Mouse (Mus musculus) frontal cortex, postnatal 10 days (tissue): ENCODE data around the gene C1qb.

Source experiments
- DNase-seq, 2 experiments: peaks; one replicate each; pipeline ENCODE4 v3.0.0; 2022; ENCODE audit warnings: low spot score in 2 of 2, mixed read lengths in 1 of 2

C1qb gene

GRCm38 (mm10) chr4:136842802-136843201 lies 43.2 kb downstream of the C1qb start:
- DNase-seq, result no peak

DNA sequence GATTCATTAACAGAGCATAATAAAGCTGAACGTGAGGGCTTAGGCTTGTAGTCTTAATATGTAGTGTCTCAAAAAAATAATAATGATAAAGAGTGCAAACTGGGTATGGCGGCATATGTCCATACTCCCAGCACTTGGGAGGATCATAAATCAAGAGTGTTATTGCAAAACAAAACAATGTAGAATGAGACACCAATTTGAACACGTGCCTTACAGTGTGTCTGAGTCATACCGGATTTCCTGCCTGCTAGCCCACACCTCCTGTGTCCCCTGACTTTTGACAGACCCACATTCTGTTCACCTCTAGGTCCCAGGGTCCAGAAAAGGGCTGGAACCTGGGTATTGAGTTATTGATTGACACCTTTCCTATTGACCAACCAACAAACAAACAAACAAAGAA lies 44.0 kb downstream of the C1qb start:
- DNase-seq, result no peak

- DNase-seq, result peak in 1 of 2 experiments; percentile 80
Observed at GRCm38 (mm10) chr4:136841056-136841455, 44.9 kb downstream of the C1qb start.

DNA sequence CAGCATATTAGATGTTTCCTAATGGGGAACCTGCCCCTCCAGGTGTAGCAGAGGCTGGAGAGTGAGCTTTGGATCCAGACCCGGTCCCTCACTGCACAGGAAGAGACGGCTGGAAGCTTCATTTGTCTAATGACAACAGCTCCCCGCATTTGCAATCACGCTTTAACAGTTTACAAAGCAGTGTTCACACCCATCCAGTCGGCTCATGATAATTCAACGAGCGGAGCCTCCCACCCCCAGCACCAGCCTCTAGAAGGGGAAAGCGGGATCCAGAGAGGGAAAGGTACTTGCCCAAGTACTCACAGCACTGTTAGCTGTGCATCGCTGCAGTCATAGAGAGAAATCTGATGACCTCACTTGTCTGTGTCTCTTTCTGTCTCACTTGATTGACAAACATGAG lies 47.5 kb downstream of the C1qb start:
- DNase-seq, result no peak

DNA sequence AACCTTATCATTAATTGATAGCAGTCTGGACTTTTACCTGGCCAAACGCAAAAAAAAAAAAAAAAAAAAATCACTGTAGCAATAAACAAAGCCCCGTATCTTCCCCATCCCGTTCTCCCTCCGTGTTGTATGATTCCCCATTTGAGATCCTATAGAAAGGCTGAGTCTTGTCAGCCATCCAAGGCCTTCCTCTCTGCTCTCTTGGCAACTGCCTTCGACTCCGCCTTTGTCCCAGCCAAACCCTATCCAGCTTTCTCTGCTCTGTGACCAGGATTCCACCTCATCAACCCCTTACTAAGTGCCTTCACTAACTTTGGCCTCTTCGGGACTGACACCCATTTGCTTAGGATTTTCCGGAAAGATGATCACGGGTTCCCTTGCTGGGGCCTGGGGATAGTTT lies 48.0 kb downstream of the C1qb start:
- DNase-seq, result no peak

DNA sequence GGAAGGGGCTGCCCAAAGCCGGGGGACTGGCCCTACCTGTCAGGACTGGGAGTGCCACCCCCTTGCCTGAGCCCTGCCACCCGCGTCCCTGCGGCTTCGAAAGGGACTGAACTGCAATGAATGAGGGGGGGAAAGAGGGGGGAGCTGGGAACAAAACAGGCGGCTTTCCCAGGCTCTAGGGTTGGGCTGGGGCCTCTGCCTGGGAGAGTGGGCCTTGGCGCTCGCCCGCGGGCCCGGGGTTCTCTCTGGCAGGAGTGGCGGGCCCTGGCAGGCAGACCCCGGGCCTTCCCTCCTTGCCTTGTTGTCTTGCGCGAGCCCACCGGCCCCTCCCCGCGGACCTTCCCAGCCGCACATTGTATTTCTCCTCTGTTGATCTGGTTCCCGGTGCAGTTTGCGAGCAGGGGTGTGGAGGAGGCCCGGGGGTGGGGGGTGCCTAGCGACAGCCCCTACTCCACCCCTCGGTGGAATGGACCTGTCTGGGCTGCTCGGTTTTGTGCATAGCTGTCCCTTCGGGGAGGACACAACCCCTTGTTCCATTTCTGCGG lies 49.5 kb downstream of the C1qb start:
- DNase-seq, result no peak

- DNase-seq, result peak; percentile 53 to 76
Observed at GRCm38 (mm10) chr4:136835621-136836386, 50.2 kb downstream of the C1qb start, which contains the start of gene Ephb2. Ephb2 (minus strand) TSS chr4:136835988.

DNA sequence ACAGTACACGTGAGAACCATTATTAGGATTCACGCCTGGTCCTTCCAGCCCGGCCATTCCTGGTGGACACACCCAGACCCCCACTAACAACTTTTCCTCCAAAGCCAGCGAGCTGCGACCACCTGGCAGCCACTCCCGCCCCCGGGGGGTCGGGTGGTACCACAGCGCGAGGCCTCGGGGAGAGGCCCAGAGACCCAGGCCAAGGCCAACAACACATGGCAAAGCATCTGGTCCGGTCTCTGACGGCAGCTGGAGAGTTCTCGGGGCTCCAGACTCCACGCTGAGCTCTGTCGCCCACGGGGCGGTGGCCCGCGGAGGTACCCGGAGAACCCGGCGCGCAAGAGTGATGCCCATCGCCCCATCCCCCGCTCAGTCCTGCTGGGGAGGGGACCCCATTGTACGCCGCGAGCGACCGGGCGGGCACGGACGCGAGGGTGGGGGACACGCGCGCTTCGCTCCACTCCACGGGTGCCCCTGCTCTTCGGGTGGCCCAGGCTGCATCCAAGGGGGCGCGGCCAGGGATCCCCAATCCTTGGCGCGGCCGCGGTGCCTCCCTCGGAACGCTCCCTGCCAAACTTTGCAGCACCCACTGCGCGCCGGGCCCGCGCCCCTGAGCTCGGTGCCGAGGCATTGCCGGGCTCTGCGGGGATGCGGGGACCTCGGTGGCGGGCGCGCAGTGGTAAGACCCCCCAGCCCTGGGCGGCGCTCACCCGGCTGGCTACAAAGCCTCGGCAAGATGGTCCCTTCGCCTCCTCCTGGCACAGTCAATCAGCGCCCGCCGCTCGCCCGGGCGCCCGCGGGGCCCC lies 51.0 kb downstream of the C1qb start:
- no peak for DNase-seq

DNA sequence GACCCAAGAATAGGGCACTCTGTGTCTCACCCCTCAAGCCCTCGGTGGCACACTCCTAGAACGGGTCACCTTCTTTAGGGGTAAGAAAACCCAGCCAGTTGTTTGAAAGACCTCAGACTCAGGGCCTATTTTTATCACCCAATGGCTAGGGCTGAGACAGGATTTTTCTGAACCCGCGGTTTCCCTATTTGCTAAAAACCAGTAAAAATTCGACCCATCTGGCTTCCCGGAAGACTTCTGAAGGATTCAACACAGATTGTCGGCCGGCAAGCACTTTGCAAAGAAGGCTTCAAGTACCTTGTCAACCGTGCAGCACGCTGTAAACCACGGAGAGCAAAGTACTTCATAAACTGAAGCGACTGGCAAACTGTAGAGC lies 51.6 kb downstream of the C1qb start:
- no peak for DNase-seq

- no peak for DNase-seq
Observed at GRCm38 (mm10) chr4:136833619-136834351, 52.2 kb downstream of the C1qb start.

DNA sequence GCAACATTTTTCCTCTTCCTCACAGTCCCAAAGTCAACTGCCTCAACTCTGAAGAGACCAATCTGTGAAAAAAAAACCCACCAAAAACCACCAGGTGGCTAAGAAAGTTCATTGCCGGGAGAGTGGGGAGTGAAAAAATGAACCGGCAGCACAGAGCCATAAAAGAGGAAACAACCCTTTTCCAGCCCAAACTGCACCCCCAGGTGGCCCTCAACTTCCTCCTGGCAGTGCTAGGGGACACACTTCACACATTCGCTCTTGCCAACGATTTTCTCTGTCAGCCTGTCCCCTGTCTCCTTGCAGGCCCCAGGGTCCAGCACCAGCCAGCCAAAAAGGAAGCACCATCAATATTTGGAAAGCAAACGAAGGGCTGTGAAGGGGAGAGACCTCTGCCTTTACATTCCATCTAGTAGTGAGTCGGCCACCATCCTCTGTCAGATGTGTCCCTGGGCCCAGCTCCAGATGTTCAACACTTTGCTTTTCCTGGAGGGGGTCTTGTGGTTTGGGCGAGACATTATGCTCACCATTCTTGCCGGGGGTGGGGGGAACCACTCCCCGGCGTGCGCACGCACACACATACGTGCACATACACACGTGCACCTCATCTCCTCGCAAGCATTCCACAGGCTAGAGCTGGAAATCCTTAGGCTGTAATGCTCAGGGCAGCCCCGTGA lies 53.3 kb downstream of the C1qb start:
- no peak for DNase-seq

GRCm38 (mm10) chr4:136830272-136830823 lies 55.6 kb downstream of the C1qb start:
- DNase-seq, result no peak
